Mouse (Mus musculus): ENCODE measurements around the gene Dync1i1. TPM values are rescaled to one million over a fixed set of nuclear protein-coding genes. Genes with fewer than 3 reads are reported as not detected.

The Dync1i1 gene
- polyA plus RNA-seq, 1 experiment, result 3.9 TPM

GRCm38 (mm10) chr6:5991243-5991642 is 265.8 kb downstream of the Dync1i1 start:
- Histone ChIP-seq H3ac (ENCODE audit: control insufficient read depth, insufficient read length) (no peak overlapping the region), H3K4me2 (ENCODE audit: low read depth) (no peak overlapping the region), H3K4me3 (no peak overlapping the region), H3K36me3 (ENCODE audit: control insufficient read depth, insufficient read depth) (no peaks in the 10 kb centered on the region), H3K27me3 (ENCODE audit: control insufficient read depth, insufficient read depth, insufficient read length) (no peaks in the 10 kb centered on the region), H3K79me2 (ENCODE audit: control insufficient read depth, insufficient read depth) (no peaks in the 10 kb centered on the region)
- TF ChIP-seq CEBPB (IDR thresholded peaks at IDR 0.05; ENCODE audit: insufficient read depth, poor library complexity, severe bottlenecking), result no peak
- no peak for TF ChIP-seq E2F4 (IDR thresholded peaks at IDR 0.05; ENCODE audit: insufficient read depth)
- no peak for TF ChIP-seq POLR2AphosphoS2 (IDR thresholded peaks at IDR 0.05; ENCODE audit: insufficient read length, low read depth)
- no peak for TF ChIP-seq MAX (IDR thresholded peaks at IDR 0.05; ENCODE audit: low read depth)
- TF ChIP-seq SRF (IDR thresholded peaks at IDR 0.05; ENCODE audit: control insufficient read depth, insufficient read length, low read depth), result no peak
- TF ChIP-seq TCF12 (IDR thresholded peaks at IDR 0.05; ENCODE audit: insufficient read depth, poor library complexity, severe bottlenecking), result no peak

GRCm38 (mm10) chr6:5991817-5992755 is 266.6 kb downstream of the Dync1i1 start:
- no peak overlapping the region for H3K4me2 ChIP-seq (ENCODE audit: low read depth)
- H3K27me3 ChIP-seq (ENCODE audit: control insufficient read depth, insufficient read depth, insufficient read length), result no peaks in the 10 kb centered on the region
- no peaks in the 10 kb centered on the region for H3K79me2 ChIP-seq (ENCODE audit: control insufficient read depth, insufficient read depth)
- H3K36me3 ChIP-seq (ENCODE audit: control insufficient read depth, insufficient read depth), result no peaks in the 10 kb centered on the region
- no peak overlapping the region for H3K4me3 ChIP-seq
- TF ChIP-seq E2F4 (IDR thresholded peaks at IDR 0.05; ENCODE audit: insufficient read depth) (no peak), TCF3 (IDR thresholded peaks at IDR 0.05; ENCODE audit: insufficient read length, low read depth) (no peak), POLR2A (IDR thresholded peaks at IDR 0.05; ENCODE audit: insufficient read length, low read depth) (no peak), MYOD1 (IDR thresholded peaks at IDR 0.05; ENCODE audit: control insufficient read depth in 1 of 3, insufficient read length in 2 of 3, low read depth in 2 of 3) (no peak), POLR2AphosphoS2 (IDR thresholded peaks at IDR 0.05; ENCODE audit: insufficient read length, low read depth) (no peak), USF1 (IDR thresholded peaks at IDR 0.05; ENCODE audit: low read depth) (no peak), MAX (IDR thresholded peaks at IDR 0.05; ENCODE audit: low read depth) (no peak), REST (IDR thresholded peaks at IDR 0.05; ENCODE audit: insufficient read depth, insufficient read length) (no peak)
- no peak overlapping the region for H3ac ChIP-seq (ENCODE audit: control insufficient read depth, insufficient read length)

GRCm38 (mm10) chr6:5993056-5993455 is 267.6 kb downstream of the Dync1i1 start:
- Histone ChIP-seq H3ac (ENCODE audit: control insufficient read depth, insufficient read length) (no peak overlapping the region), H3K27me3 (ENCODE audit: control insufficient read depth, insufficient read depth, insufficient read length) (no peaks in the 10 kb centered on the region), H3K36me3 (ENCODE audit: control insufficient read depth, insufficient read depth) (no peaks in the 10 kb centered on the region), H3K4me2 (ENCODE audit: low read depth) (no peak overlapping the region), H3K79me2 (ENCODE audit: control insufficient read depth, insufficient read depth) (no peaks in the 10 kb centered on the region), H3K4me3 (no peak overlapping the region)
- TF ChIP-seq USF1 (IDR thresholded peaks at IDR 0.05; ENCODE audit: low read depth), result no peak
- TF ChIP-seq REST (IDR thresholded peaks at IDR 0.05; ENCODE audit: insufficient read depth, insufficient read length), result no peak
- TF ChIP-seq POLR2AphosphoS2 (IDR thresholded peaks at IDR 0.05; ENCODE audit: insufficient read length, low read depth), result no peak
- TF ChIP-seq E2F4 (IDR thresholded peaks at IDR 0.05; ENCODE audit: insufficient read depth), result no peak

- H3ac ChIP-seq (ENCODE audit: control insufficient read depth, insufficient read length), result no peak overlapping the region
- no peaks in the 10 kb centered on the region for H3K79me2 ChIP-seq (ENCODE audit: control insufficient read depth, insufficient read depth)
- no peak for TF ChIP-seq MYOG (IDR thresholded peaks at IDR 0.05; ENCODE audit: control insufficient read depth in 1 of 3, insufficient read depth in 1 of 3, insufficient read length in 2 of 3, low read depth in 2 of 3)
- TF ChIP-seq USF1 (IDR thresholded peaks at IDR 0.05; ENCODE audit: low read depth), result no peak
- TF ChIP-seq REST (IDR thresholded peaks at IDR 0.05; ENCODE audit: insufficient read depth, insufficient read length), result no peak
- no peak for TF ChIP-seq POLR2AphosphoS2 (IDR thresholded peaks at IDR 0.05; ENCODE audit: insufficient read length, low read depth)
- TF ChIP-seq CEBPB (IDR thresholded peaks at IDR 0.05; ENCODE audit: insufficient read depth, poor library complexity, severe bottlenecking), result no peak
- no peak for TF ChIP-seq TCF3 (IDR thresholded peaks at IDR 0.05; ENCODE audit: insufficient read length, low read depth)
- TF ChIP-seq MAX (IDR thresholded peaks at IDR 0.05; ENCODE audit: low read depth), result no peak
- TF ChIP-seq POLR2A (IDR thresholded peaks at IDR 0.05; ENCODE audit: insufficient read length, low read depth), result no peak
- TF ChIP-seq TCF12 (IDR thresholded peaks at IDR 0.05; ENCODE audit: insufficient read depth, poor library complexity, severe bottlenecking), result no peak
- no peak for TF ChIP-seq SRF (IDR thresholded peaks at IDR 0.05; ENCODE audit: control insufficient read depth, insufficient read length, low read depth)
- no peak for TF ChIP-seq MYOD1 (IDR thresholded peaks at IDR 0.05; ENCODE audit: control insufficient read depth in 1 of 3, insufficient read length in 2 of 3, low read depth in 2 of 3)
- TF ChIP-seq E2F4 (IDR thresholded peaks at IDR 0.05; ENCODE audit: insufficient read depth), result no peak
- no peak overlapping the region for H3K4me3 ChIP-seq
- H3K36me3 ChIP-seq (ENCODE audit: control insufficient read depth, insufficient read depth), result no peaks in the 10 kb centered on the region
- H3K4me2 ChIP-seq (ENCODE audit: low read depth), result no peak overlapping the region
- H3K27me3 ChIP-seq (ENCODE audit: control insufficient read depth, insufficient read depth, insufficient read length), result no peaks in the 10 kb centered on the region
Measured at GRCm38 (mm10) chr6:5997535-5997934, 272.1 kb downstream of the Dync1i1 start.

- Histone ChIP-seq H3K27me3 (ENCODE audit: control insufficient read depth, insufficient read depth, insufficient read length) (no peaks in the 10 kb centered on the region), H3K36me3 (ENCODE audit: control insufficient read depth, insufficient read depth) (no peaks in the 10 kb centered on the region), H3K4me3 (no peak overlapping the region), H3K79me2 (ENCODE audit: control insufficient read depth, insufficient read depth) (no peaks in the 10 kb centered on the region), H3ac (ENCODE audit: control insufficient read depth, insufficient read length) (no peak overlapping the region), H3K4me2 (ENCODE audit: low read depth) (no peak overlapping the region)
- TF ChIP-seq POLR2A (IDR thresholded peaks at IDR 0.05; ENCODE audit: insufficient read length, low read depth), result no peak
- no peak for TF ChIP-seq MYOD1 (IDR thresholded peaks at IDR 0.05; ENCODE audit: control insufficient read depth in 1 of 3, insufficient read length in 2 of 3, low read depth in 2 of 3)
- no peak for TF ChIP-seq POLR2AphosphoS2 (IDR thresholded peaks at IDR 0.05; ENCODE audit: insufficient read length, low read depth)
- TF ChIP-seq SRF (IDR thresholded peaks at IDR 0.05; ENCODE audit: control insufficient read depth, insufficient read length, low read depth), result no peak
- TF ChIP-seq USF1 (IDR thresholded peaks at IDR 0.05; ENCODE audit: low read depth), result no peak
- TF ChIP-seq TCF3 (IDR thresholded peaks at IDR 0.05; ENCODE audit: insufficient read length, low read depth), result no peak
- no peak for TF ChIP-seq MYOG (IDR thresholded peaks at IDR 0.05; ENCODE audit: control insufficient read depth in 1 of 3, insufficient read depth in 1 of 3, insufficient read length in 2 of 3, low read depth in 2 of 3)
- no peak for TF ChIP-seq CEBPB (IDR thresholded peaks at IDR 0.05; ENCODE audit: insufficient read depth, poor library complexity, severe bottlenecking)
- no peak for TF ChIP-seq TCF12 (IDR thresholded peaks at IDR 0.05; ENCODE audit: insufficient read depth, poor library complexity, severe bottlenecking)
Measured at GRCm38 (mm10) chr6:6002061-6002460, 276.6 kb downstream of the Dync1i1 start.
